Mouse (Mus musculus): ENCODE measurements around the gene Cul1. TPM values are rescaled to one million over a fixed set of nuclear protein-coding genes. Genes with fewer than 3 reads are reported as not detected.

The Cul1 gene
- polyA plus RNA-seq, 1 experiment from 2014 or later, result 137 TPM

DNA sequence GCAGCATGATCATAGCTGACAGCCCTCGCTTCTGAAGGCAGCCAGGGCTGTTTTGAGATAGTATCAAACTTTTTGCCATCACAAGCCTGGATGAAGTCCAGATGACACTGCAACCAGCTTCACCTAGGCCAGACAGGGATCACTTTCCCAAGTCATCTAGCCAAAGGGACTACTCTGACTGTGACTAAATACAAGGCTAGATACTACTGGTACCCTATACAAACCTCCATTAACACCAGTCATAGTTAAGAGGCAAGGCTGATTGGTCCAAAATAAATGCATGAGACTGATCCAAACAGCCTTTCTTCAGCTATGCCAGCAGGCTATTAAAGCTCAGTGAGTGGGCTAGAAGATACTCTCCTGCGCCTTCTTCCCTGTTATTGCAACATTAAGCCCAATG is 119.7 kb downstream of the Cul1 start:
- ATAC-seq (ENCODE audit: low read depth), result no peak
- peaks cover 34% of the 10 kb centered on the region for H3K36me3 ChIP-seq (ENCODE audit: control insufficient read depth, insufficient read depth, low read length)
- no peak overlapping the region for H3K27ac ChIP-seq (ENCODE audit: low read length)
- no peaks in the 10 kb centered on the region for H3K27me3 ChIP-seq (ENCODE audit: control insufficient read depth, insufficient read depth, low read depth, low read length)
- WGBS, result 94% methylated on average over 2 of the region's 2 CpGs
- no peaks in the 10 kb centered on the region for H3K4me1 ChIP-seq (replicated peaks; ENCODE audit: control insufficient read depth, insufficient read depth, low read length)
- H3K4me3 ChIP-seq (ENCODE audit: low read length), result no peak overlapping the region
- H3K9ac ChIP-seq (ENCODE audit: low read length), result no peak overlapping the region
- no peak overlapping the region for H3K4me2 ChIP-seq (ENCODE audit: low read depth, low read length)
- H3K9me3 ChIP-seq (ENCODE audit: control insufficient read depth, low read length), result no peaks in the 10 kb centered on the region

Other genes with a start within 250 kb of the Cul1 start
- 80.0 and 91.8 TPM in 2 replicates for gene Ezh2, start 141.9 kb downstream of the Cul1 start, polyA plus RNA-seq (2015; fragmentation: Nextera tagmentation; extraction: Ambion mirVana)

Data from lung, embryonic 16.5 days (tissue).